Mouse (Mus musculus) liver (tissue): Measurements from ENCODE around the gene Dtymk.

Experiments used
- DNase-seq: peaks from one replicate; pipeline ENCODE4 v3.0.0-alpha.2; 2020; ENCODE audit warnings: mixed read lengths

The Dtymk gene

DNA sequence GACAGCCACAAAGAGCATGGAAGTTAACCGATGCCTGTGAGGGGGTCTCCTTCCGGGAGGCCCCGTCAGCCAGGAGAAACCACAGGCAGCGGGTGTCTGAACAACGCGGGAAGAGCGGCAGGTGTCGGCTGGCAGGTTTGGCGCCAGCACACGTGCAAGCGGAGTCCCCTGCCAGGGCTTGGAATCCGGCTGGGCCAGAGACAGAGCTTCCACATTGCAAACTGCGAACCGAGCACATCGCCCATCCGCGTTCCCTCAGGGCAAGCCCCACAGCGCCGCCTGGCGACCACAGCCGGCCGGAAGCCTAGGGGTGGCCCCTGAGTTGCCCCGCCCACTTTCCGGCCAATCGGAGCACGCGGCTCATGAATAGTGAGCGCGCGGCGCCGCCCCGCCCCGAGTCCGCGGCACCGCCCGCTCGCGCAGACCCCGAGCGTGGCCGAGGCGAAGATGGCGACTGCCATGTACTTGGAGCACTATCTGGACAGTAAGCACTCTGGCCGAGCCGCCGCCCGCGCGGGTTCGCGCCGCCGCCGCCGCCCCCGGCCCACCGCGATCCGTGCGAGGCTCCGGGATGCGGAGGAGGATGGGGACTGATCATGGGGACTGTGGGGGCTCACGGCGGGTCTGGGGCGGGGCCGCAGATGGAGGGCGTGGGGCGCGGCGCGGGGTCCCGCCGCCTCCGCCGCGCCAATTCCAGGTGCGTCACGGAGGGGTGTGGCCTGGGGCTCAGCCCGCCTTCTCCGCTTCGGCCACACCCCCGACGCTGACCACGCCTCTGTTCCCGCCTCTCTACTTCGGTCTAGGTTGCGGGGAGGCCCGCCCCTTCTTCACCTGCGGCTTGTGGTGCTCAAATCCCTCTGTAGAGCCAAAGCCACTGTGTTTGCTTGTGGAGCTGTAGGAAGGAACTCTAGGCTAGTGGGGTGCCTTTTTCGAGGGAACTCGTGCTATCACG is 2.1 kb upstream of the Dtymk start, which contains the start of gene Ing5:
Gene Ing5 (plus strand): TSS at position 410 of the 952 bp plus-strand sequence.
- peak; percentile 99 for DNase-seq

DNA sequence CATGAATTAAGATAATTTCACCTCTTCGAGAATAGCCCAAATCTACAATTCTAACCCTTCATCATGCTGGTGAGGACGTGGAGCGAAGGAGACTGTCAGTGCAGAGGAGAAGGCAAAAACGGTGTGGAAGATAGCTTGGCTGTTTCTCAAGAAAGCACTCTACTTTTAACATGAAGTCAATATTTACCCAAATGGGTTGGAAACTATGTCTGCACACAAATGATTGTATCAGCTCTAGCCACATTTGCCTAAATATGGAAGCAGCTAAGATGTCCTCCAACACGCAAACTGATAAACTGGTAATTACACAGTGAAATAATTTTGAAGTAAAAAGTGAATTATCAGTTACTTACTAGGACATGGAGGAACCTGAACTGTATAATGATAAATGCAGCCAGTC is 1.0 kb upstream of the Dtymk start:
- no peak for DNase-seq

DNA sequence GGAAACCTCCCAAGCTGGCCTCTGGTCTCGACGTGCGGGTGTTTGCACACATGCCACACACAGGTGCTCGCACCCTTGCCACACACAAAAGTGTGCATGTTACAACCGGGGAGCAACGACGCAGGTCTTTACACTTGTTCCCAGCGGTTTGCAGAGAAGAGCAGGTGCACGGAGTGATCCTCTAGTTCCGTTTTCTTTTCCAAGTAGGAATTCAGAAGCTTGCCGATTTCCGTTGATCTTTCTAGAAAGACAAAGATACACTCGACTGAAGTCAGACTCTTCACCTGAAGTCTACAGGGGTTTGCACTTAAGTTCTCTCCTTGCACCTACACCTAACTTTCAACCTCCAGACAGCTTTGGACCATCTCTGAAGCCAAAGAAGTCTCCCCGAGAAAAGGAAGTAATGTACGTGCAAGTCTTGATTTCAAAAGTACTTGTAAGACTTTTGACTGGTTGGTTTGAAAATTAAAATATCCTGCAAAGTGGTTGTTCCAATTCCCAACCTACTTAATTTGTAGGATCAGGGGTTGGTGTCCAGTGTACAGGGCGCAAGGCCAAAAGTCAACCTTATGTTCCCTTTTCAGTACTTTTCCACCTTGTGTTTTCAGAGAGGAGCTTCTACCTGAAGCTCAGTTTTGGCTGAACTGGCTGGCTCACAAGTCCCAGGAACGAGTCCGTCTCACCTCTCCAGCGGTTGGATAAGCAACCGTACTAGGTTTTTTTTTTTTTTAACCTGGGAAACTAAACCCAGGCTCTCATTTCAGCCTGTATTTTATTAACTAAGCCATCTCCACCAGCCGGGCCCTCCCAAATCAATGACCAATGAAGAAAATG is 847 bp downstream of the Dtymk start:
- DNase-seq: no peak

DNA sequence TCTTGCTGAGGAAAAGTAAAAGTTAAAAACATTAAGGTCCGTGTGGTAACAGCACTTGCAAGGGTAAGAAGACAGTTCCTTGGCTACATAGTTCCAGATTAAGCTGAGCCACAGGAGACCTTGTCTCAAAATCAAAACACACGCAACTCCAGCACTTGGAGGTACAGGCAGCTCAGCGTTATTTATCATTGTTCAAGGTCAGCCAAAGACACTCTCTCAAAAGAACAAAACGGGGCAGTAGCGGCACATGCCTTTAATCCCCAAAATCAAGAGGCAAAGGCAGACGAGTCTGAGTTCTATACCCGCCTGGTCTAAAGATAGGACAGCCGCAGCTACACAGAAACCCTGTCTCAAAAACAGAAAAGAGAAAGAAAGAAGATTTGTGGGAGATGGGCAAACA is 5.8 kb downstream of the Dtymk start:
- DNase-seq: no peak

DNA sequence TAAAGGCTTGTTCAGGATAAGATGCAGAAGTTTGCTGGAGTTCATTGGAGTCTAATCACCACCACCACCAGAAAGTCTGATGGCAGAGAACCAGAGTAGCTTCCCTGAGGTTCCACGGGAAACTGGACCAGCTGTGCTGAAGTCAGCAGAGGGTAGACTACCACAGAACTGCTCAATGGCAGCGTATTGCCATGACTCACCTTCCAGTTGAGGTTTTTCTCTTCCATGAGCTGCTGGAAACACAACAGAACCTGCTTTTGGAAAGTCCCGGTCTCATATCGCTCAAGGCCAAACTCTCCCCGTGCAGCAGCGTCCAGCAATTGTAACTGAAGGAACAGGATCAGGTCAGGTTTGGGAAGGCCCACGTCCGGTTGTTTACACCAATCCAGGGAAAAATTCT is 7.2 kb downstream of the Dtymk start:
- no peak for DNase-seq

DNA sequence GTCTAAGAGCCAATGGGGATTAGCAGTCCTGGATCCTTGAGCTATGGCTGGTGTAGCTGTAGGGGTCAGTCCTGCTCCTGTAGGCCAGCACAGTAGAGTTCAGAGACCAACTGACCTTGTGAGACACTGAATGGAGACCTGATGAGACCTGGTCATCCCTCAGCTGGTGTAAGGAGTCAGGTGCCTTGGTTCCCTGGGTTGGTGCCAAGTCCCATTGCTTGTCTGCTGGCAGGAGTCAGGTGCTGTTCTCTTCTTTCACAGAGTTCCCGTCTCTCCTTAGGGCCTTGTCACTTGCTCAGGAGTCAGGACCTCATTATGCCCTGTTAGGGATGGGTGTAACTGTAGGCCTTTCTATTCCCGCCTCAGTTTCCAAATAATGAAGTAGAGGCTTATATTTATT is 14.8 kb downstream of the Dtymk start:
- DNase-seq: no peak

DNA sequence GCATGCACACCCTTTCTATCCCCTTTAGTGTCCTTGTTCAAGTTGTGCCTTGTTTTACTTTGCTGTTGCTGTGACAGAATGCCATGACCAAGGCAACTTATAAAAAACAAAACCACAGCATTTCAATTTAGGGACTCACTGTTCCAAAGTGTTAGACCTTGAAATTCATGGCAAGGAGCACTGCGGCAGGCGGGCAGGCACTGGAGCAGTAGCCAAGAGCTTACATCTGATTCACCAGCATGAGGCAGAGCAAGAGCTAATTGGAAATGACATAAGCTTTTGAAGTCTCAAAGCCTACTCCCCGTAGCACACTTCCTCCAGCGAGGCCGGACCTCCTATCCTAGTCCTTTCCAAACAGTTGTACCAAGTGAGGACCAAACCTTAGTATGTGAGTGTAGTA is 25.0 kb downstream of the Dtymk start:
- DNase-seq: no peak

DNA sequence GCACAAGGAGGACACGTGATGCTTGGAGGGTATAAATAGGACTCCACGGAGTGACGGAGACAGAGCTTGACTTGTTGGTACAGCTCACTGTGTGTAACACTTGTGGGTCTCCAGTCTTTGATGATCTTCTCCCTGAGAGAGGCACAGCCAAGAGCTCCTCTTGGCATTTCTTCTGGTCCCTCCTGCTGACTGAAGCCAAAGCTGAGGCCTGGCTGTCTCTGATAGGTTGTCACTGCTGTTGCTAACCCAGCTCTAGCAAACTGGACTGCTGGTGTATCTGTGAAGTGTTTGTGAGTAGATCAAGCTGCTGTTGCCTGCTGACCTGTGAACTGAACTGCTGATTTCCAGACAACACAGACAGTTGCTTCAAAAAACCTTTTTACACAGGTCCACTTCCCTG is 31.8 kb downstream of the Dtymk start:
- no peak for DNase-seq

DNA sequence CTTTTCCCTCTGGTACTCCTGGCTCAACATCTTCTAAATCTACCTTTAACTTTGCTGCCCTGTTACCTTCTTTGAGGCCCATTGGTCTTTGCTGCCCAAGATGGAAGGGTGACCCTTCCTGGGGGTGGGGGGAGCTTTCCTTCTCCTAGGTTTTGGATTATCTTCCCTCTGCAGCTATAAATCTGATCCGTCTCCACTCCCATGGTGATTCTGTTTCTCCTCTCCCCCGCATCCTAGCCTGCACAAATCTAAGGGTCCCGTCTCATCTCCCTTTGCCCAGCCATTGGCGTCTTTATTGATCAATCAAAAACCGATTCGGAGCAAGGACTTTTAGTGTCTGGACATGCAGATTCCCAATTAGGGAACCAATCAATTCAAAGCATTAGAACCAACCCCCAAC is 34.1 kb downstream of the Dtymk start:
- DNase-seq: no peak

DNA sequence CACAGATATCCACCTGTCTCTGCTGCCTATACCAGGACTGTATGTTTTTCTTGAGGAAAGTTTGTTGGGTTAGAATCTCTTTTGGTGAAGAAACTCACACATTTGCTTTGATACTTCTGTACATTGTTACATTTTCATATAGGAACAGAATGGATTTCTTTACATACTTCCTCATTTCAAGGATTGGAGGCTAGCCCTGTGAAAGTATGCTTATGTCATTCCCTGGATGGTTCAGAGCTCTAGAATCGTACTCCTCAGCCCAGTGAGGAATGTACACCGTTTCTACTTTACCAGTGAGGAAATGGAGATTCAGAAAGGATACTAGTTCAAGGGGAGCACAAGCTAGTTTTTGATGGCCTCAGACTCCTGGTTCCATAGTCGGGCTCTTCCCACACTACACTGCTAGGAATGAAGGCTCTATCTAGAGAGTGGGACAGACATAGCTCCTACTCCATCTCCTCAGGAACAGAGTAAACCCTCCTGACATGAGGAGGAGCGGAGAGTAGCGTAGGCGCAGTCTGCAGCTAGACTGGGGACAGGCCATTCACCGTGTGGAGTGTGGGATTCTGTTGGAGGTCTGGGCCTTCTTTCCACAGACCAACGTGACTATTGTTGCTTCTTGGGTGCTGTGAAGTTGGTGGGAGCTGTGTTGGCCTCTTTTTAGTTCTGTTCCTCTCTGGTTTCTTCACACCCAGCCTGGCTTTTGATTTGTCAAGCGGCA is 36.7 kb downstream of the Dtymk start:
- no peak for DNase-seq

DNA sequence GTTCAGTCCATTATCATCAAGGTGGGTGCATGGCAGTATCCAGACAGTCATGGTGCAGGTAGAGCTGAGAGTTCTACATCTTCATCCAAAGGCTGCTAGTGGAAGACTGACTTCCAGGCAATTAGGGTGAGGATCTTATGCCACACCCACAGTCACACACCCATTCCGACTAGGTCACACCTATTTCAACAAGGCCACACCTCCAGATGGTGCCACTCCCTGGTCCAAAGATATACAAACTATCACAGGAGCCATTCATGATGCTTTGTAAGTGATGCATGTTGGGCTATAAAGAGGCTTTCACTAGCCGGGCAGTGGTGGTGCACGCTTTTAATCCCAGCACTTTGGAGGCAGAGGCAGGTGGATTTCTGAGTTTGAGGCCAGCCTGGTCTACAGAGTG is 38.2 kb downstream of the Dtymk start:
- peak; percentile 68 for DNase-seq

DNA sequence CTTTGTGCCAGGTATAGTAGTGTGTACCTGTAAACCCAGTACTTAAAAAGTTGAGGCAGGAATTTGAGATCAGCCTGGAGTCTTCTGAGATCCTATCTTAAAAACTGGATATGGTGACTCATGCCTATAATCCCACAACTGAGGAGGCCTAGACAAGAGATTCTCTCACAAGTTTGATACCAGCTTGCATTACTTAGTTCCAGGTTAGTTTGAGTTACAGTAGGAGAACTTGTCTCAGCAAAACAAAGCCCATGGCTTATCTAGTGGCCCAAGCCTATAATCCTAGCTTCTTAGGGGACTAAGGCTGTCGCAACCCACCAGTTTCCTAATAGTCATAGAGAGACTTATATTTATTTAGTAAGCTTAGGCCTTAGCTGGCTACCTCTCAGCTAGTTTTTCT is 41.7 kb downstream of the Dtymk start:
- DNase-seq: no peak

DNA sequence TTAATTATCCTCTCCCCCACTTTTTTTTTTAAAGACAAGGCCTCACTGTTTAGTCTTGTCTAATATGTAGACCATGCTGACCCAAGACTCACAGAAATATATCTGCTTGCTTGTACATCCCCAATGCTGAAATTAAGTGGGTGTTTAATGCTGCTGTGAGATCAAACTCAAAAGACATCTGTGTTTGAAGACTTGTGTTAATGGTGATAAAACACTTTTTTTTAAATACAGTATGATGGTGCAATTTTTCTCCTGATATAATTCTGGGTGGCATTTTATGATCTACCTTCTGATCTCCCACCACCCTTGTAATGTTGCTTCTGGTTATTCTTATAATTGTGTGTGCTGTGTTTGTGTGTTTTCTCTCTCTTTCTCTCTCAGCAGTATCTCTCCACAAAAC is 45.6 kb downstream of the Dtymk start:
- no peak for DNase-seq

DNA sequence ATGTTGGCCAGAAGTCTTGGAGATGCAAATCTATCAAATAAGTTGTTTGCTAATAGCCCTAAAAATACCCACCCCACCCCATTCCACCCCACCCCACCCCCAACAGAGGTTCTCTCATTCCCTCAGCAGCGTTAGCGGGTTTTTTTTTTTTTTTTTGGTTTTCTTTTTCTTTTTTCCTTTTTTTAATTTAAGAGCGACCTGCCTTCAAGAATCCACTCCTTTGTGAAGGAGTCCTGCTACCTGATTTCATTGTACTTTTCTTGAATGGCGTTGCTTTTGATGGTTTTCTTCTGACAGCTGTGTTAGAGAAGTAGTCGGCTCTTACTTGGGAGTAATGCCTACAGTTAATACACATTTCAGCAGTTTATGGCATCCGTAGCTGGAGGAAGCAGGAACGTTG is 46.1 kb downstream of the Dtymk start:
- peak; percentile 33 for DNase-seq

DNA sequence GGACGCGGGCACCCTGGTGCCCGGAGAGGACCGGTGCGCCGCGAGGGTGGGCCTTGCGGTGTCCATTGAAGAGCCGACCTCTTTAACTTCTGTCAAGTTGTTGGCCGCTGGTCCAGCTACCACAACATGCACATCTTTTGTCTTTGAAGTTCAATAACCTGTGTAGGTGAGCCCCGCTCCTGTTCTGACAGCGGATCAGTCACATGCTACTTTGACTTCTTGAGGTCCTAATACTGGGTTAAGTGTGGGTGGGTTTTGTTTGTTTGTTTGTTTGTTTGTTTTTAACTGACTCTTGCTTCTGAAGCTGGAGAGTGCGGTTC is 46.5 kb downstream of the Dtymk start:
- DNase-seq: no peak

DNA sequence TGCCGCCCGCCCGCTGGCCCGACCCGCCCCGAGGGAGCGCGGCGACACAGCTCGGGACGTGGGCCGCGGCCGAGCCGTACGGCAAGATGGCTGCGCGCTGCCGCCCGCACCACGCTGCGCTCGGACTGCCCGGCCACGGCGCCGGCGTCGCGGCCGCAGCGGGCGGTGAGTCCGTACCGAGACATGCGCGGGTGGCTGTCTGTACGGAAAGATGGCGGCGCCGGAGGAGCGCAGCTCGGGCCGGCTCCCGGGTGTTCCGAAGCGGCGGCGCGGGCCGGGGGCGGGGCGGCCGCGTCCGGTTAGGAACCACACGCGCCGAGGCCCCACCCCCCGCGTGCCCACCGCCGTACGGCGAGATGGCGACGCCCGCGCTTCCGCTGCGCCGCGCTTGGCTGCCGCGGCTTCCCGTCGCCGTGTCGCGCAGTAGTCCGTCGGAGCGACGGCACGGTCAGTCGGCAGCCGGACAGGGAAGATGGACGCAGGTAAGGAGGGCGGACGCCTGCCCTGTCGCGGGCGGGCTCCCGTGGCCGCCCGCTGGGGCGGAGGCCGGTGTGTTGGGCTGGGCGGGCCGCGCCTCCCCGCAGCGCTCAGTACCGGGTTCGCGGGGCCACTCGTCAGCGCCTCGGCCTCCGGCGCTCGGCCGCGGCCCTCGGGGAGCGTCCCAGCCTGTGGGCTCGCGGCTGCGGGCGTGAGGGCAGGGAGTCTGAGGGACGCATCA is 47.0 kb downstream of the Dtymk start, which contains the start of gene Thap4:
Gene Thap4 (minus strand): TSS at position 292 of the 718 bp plus-strand sequence.
- peak; percentile 88 for DNase-seq

DNA sequence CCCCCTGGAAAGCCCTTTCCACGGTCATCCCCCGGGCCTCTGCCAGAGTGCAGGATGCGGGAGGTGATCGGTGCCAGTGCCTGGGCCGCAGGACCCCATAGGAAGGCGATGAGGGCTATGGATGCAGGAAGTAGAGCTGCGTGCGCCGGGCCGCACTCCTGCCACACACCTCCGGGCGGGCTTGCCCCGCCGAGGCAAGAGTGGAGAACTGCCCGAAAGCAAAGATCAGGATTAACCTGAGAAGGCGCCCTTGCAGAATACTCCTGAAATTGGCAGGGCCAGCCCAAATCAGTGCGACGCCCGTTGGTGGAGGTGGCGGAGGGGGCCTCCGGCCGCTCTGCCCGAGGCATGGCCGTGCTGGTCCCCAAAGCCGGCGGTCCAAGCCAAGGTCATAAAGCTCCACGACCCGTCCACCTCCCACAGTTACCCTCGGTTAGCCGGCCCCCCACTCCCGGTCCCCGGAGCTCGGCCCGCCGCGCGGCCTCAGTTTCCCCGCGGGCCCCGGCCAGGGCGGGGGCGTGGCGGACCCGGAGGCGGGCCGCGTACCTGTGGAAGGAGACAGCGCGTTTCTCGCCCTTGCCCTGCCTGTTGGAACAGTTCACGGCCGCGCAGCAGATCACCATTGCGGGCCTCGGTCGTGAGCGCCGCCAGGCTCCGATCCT is 47.7 kb downstream of the Dtymk start:
- peak; percentile 29 for DNase-seq

DNA sequence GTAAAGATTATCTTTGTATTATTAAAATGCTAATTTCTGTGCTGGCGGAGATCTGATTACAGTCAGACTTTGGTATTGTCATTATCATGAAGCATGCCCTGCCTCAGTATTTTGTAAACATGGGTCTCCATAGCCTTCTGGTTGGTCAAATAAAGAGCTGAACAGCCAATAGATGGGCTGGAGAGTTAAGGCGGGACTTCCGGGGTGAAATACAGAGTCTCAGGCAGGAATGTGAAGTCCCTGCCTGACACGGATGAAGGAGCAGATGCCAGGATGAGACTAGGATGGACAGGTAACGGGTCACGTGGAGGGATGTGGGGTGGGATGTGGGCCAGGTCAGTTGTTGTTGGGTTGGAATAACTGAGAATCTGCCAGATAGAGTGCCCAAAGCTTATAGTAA is 50.4 kb downstream of the Dtymk start, which contains the start of gene Atg4b:
Gene Atg4b (plus strand): TSS at position 211 of the 400 bp plus-strand sequence.
- no peak for DNase-seq

DNA sequence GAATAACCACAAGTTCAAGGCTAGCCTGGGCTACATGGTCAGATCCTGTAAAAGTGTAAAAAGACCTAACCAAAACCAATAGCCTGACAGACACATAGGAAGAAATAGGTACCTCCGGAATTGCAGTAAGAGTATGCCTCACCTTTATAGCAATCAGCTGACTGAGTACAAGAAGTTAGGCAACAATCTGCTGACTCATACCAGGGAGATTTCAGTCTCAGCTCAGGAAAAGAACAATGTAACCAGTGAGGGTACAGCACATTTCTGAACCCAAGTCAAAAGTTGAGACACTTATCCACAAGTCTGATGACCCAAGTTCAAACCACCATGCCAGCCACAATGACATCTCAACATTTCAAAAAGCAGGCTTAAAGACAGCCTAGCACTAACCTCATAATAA is 53.2 kb downstream of the Dtymk start:
- DNase-seq: no peak

DNA sequence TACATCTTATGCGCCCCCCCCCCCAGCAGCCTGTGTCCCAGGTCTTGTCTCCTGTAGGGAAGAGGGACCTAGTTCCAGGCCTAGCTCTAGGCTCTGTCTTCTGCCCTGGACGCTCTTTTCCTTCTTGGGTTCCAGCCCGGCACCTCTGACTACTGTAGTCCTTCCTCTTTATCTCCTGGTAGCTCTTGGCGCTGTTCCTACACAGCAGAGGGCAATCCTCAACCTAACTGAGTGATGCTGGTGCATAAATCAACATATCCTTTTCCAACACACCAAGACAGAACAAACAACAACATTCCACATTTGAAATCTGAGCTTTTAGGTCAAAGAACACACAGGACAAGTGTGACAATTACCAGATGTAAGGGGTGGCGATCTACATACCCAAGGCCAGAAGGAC is 55.6 kb downstream of the Dtymk start:
- no peak for DNase-seq

DNA sequence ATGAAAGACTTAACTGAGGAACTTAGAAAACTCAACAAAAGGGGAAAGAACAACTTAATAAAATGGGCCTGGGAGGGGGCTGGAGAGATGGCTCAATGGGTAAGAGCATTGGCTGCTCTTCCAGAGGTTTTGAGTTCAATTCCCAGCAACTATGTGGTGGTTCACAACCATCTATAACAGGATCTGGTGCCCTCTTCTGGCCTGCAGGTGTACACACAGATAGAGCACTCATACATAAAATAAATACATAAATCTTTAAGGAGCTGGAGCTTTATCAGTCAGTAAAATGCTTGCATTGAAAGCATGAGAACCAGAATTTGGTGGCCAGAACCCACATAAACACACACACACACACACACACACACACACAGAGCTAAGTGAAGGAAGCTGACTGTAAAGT is 58.8 kb downstream of the Dtymk start:
- peak; percentile 18 for DNase-seq
